Mouse (Mus musculus) limb, embryonic 14.5 days (tissue): ENCODE measurements around the gene Pam16. TPM values are rescaled to one million over a fixed set of nuclear protein-coding genes. Genes with fewer than 3 reads are reported as not detected.
"Not testable (repeated sequence)": the region's sequence is repeated elsewhere in the genome, so short reads cannot be mapped to it uniquely, and the experiment has no call there.

Experiments used
- ATAC-seq: fragments of 200-750 bp; cut with Nextera tagmentation; 2 replicates; pipeline ENCODE4 v1.8.0; 2017; ENCODE audit warnings: low read depth, moderate number of reproducible peaks, moderate TSS enrichment; ENCODE audit not compliant: low FRiP score
- DNase-seq: peaks from one replicate; pipeline ENCODE4 v3.0.0-alpha.2; 2015; ENCODE audit warnings: low spot score
- H3K27ac ChIP-seq: fragments of 300-500 bp; sonication (generic); replicated peaks from 2 replicates; pipeline ENCODE4 v1.5.1; 2014; ENCODE audit warnings: low read depth, mild to moderate bottlenecking, low read length, moderate library complexity, mixed read lengths
- H3K27me3 ChIP-seq: fragments of 300-500 bp; sonication (generic); 2 replicates; pipeline ENCODE4 v1.6.1; 2014; ENCODE audit warnings: low read length, mixed read lengths; ENCODE audit not compliant: control insufficient read depth, insufficient read depth
- H3K36me3 ChIP-seq: fragments of 300-500 bp; sonication (generic); 2 replicates; pipeline ENCODE4 v1.6.1; 2014; ENCODE audit warnings: mild to moderate bottlenecking, low read length, moderate library complexity, mixed read lengths; ENCODE audit not compliant: control insufficient read depth, insufficient read depth
- H3K4me1 ChIP-seq: fragments of 300-500 bp; sonication (generic); 2 replicates; pipeline ENCODE4 v1.6.1; 2014; ENCODE audit warnings: antibody characterized with exemption, low read length, mixed read lengths; ENCODE audit not compliant: control insufficient read depth, insufficient read depth
- H3K4me2 ChIP-seq: fragments of 300-500 bp; sonication (generic); replicated peaks from 2 replicates; pipeline ENCODE4 v1.6.1; 2014; ENCODE audit warnings: low read depth, mild to moderate bottlenecking, low read length, moderate library complexity; ENCODE audit not compliant: severe bottlenecking
- H3K4me3 ChIP-seq: fragments of 300-500 bp; sonication (generic); replicated peaks from 2 replicates; pipeline ENCODE4 v1.5.1; 2014; ENCODE audit warnings: low read length
- H3K9ac ChIP-seq: fragments of 300-500 bp; sonication (generic); 2 replicates; pipeline ENCODE4 v1.6.1; 2014; ENCODE audit warnings: mild to moderate bottlenecking, low read depth, low read length, moderate library complexity; ENCODE audit not compliant: severe bottlenecking
- H3K9me3 ChIP-seq: fragments of 300-500 bp; sonication (generic); 2 replicates; pipeline ENCODE4 v1.6.1; 2016; ENCODE audit warnings: low read length; ENCODE audit not compliant: control insufficient read depth
- POLR2A ChIP-seq: fragments of 200-500 bp; IDR thresholded peaks from 2 replicates; pipeline ENCODE4 v1.8.0; 2012; ENCODE audit warnings: inconsistent platforms, mild to moderate bottlenecking, moderate library complexity, borderline replicate concordance; ENCODE audit not compliant: insufficient read depth, insufficient read length; ENCODE audit errors: extremely low read depth
- WGBS: fragments of 180-500 bp; shearing (Covaris S2); extraction: QIAGEN DNeasy Blood & Tissue Kit; methylation state at CpG from one replicate; pipeline ENCODE4 v1.1.7; 2014; 5-methylcytosine and 5-hydroxymethylcytosine counted together
- polyA plus RNA-seq, 2 experiments: library from polyadenylated mRNA; depleted of rRNA in 1 of 2; stranded (reverse) in 1 of 2; unstranded in 1 of 2; fragments of >200 nt; fragmentation: Nextera tagmentation in 1 of 2; extraction: Ambion mirVana in 1 of 2; gene quantifications; 2 replicates each; pipeline versions ENCODE4 v1.2.1 to v1.2.3; 2012 to 2014

Gene Pam16
- polyA plus RNA-seq, 2 experiments: 80.1 to 92.5 TPM

- peak; percentile 97 for DNase-seq
- H3K27ac ChIP-seq: peak overlapping the region; percentile 90
- no peaks in the 10 kb centered on the region for H3K9me3 ChIP-seq
- TF ChIP-seq POLR2A: no peak
- H3K4me1 ChIP-seq: peaks cover 16% of the 10 kb centered on the region
- WGBS: 0% methylated on average over 33 of the region's 43 CpGs
- H3K27me3 ChIP-seq: no peaks in the 10 kb centered on the region
- peak; percentile 98 for ATAC-seq
- peak overlapping the region; percentile 61 for H3K4me2 ChIP-seq
- peaks cover 15% of the 10 kb centered on the region for H3K36me3 ChIP-seq
- H3K9ac ChIP-seq: peak overlapping the region; percentile 51
- H3K4me3 ChIP-seq: peak overlapping the region; percentile 46
Measured at GRCm38 (mm10) chr16:4586531-4587123, 38.2 kb downstream of the Pam16 start.

GRCm38 (mm10) chr16:4585642-4586530 lies 38.9 kb downstream of the Pam16 start:
- no peak for TF ChIP-seq POLR2A
- H3K4me2 ChIP-seq: peak overlapping the region; percentile 61
- DNase-seq: no peak

GRCm38 (mm10) chr16:4584438-4584837 lies 40.4 kb downstream of the Pam16 start:
- Histone ChIP-seq H3K4me3 (no peak overlapping the region), H3K9me3 (no peaks in the 10 kb centered on the region), H3K9ac (no peak overlapping the region), H3K27ac (no peak overlapping the region), H3K27me3 (no peaks in the 10 kb centered on the region), H3K4me1 (peaks cover 16% of the 10 kb centered on the region), H3K36me3 (0 out of 2 replicates have a peak, but pooled peaks cover 1% of the 10 kb centered on the region), H3K4me2 (no peak overlapping the region)
- no peak for ATAC-seq
- 68% methylated on average over 5 of the region's 5 CpGs for WGBS
- no peak for DNase-seq
- TF ChIP-seq POLR2A: no peak

More at GRCm38 (mm10) chr16:4585642-4586530, 38.9 kb downstream of the Pam16 start:
- ATAC-seq: no peak; the same call in 1 of the 2 replicates
- Histone ChIP-seq H3K27ac (peak overlapping the region; percentile 90), H3K27me3 (no peaks in the 10 kb centered on the region), H3K9ac (peak overlapping the region; percentile 51), H3K9me3 (no peaks in the 10 kb centered on the region), H3K4me1 (peaks cover 16% of the 10 kb centered on the region), H3K36me3 (peaks cover 15% of the 10 kb centered on the region), H3K4me3 (peak overlapping the region; percentile 46)
- WGBS: 5% methylated on average over 14 of the region's 14 CpGs

GRCm38 (mm10) chr16:4583807-4584206 lies 41.0 kb downstream of the Pam16 start:
- no peak for ATAC-seq
- 85% methylated on average over 3 of the region's 3 CpGs for WGBS
- Histone ChIP-seq H3K9me3 (no peaks in the 10 kb centered on the region), H3K4me3 (no peak overlapping the region), H3K9ac (no peak overlapping the region), H3K36me3 (no peaks in the 10 kb centered on the region), H3K27ac (no peak overlapping the region), H3K27me3 (no peaks in the 10 kb centered on the region), H3K4me2 (no peak overlapping the region), H3K4me1 (peaks cover 16% of the 10 kb centered on the region)
- no peak for TF ChIP-seq POLR2A
- no peak for DNase-seq

GRCm38 (mm10) chr16:4581179-4581578 lies 43.6 kb downstream of the Pam16 start:
- not testable (repeated sequence) for H3K36me3 ChIP-seq, H3K27ac ChIP-seq, H3K9ac ChIP-seq, H3K27me3 ChIP-seq, H3K9me3 ChIP-seq, H3K4me3 ChIP-seq, H3K4me1 ChIP-seq, H3K4me2 ChIP-seq, ATAC-seq, DNase-seq
- 87% methylated on average over 4 of the region's 4 CpGs for WGBS
